ENCODE assay signal across 25 mouse cellular contexts in genomic region chr9:22409501-22409900, GRCm38 (mm10). TPM values are rescaled to one million over a fixed set of nuclear protein-coding genes. Genes with fewer than 3 reads are reported as not detected.
"Had no signal": no experiment of that assay in that cellular context is flagged by ENCODE, and none has a peak within 500 bp of the region (broad histone marks: within the 10 kb centered on the region; RNA-seq: fewer than 3 reads in every experiment).

No protein-coding gene starts in this region.

- H3K4me2 ChIP-seq: kidney, embryonic 15.5 days; limb, embryonic 13.5 days; liver, embryonic 11.5 days; midbrain, embryonic 11.5 days; neural tube, embryonic 15.5 days had no signal

- H3K27ac ChIP-seq: kidney, embryonic 15.5 days; limb, embryonic 13.5 days; neural tube, embryonic 15.5 days had no signal

- H3K9me3 ChIP-seq: kidney, embryonic 15.5 days; limb, embryonic 13.5 days; megakaryocyte, embryonic 14.5 days; neural tube, embryonic 15.5 days had no signal

- H3K27me3 ChIP-seq: kidney, embryonic 15.5 days; limb, embryonic 13.5 days; neural tube, embryonic 15.5 days had no signal

- ATAC-seq: inflammation-experienced regulatory T-cells, adult 6 months; midbrain, embryonic 16.5 days had no signal

- DNase-seq: kidney, adult 2 months; kidney, postnatal 25 days; left cerebral cortex, postnatal 4 days; lung, adult 18-20 months; lung, postnatal 36 days; right cerebral cortex, adult 18-20 months; right cerebral cortex, postnatal 25 days; thymus, adult 18-20 months; thymus, postnatal 25 days had no signal

- H3K9ac ChIP-seq: kidney, embryonic 15.5 days; limb, embryonic 13.5 days; neural tube, embryonic 15.5 days had no signal

- H3K36me3 ChIP-seq: kidney, embryonic 15.5 days; limb, embryonic 13.5 days; neural tube, embryonic 15.5 days had no signal

- H3K4me3 ChIP-seq: kidney, embryonic 15.5 days; limb, embryonic 13.5 days; megakaryocyte, embryonic 14.5 days; myocyte; neural tube, embryonic 15.5 days had no signal

- H3K4me1 ChIP-seq: limb, embryonic 13.5 days had no signal

RNA-seq across cellular contexts. Expression of gene Gm17545, which starts 44.6 kb away (rescaled TPM):
- total RNA-seq: layer of hippocampus, postnatal 10 days; left cerebral cortex, postnatal 10 days; left cerebral cortex, postnatal 4 days had no signal
- polyA plus RNA-seq: inflammation-experienced regulatory T-cells, adult 6 months; kidney, adult 2 months; kidney, embryonic 15.5 days; limb, embryonic 13.5 days; liver, embryonic 11.5 days; lung, embryonic 16.5 days; midbrain, embryonic 11.5 days; midbrain, embryonic 16.5 days; myocyte; neural tube, embryonic 11.5 days; neural tube, embryonic 15.5 days; small intestine, adult 2 months; stomach, embryonic 16.5 days; urinary bladder, adult 2 months had no signal
